Mouse (Mus musculus) liver, postnatal 0 days (tissue): ENCODE results near the gene Nrn1l.

ENCODE experiments used
- CTCF ChIP-seq: sonication (generic); IDR thresholded peaks from 2 replicates; pipeline ENCODE4 v1.5.1; 2016; ENCODE audit warnings: antibody characterized with exemption, low read depth
- EP300 ChIP-seq: IDR thresholded peaks from 2 replicates; pipeline ENCODE4 v1.6.1; 2016; ENCODE audit warnings: antibody characterized with exemption, low read depth, mild to moderate bottlenecking

- no peak for TF ChIP-seq EP300
- no peak for TF ChIP-seq CTCF
Measured at GRCm38 (mm10) chr8:105937496-105938305, 44.3 kb downstream of the Nrn1l start.
